Mouse (Mus musculus) cerebellum, adult 11-12 months (tissue): ENCODE data around the gene Cd52.
A peak's percentile ranks its signal among the peaks of the same experiment; 100 is the strongest.

Experiments
- DNase-seq: peaks from one replicate; pipeline ENCODE4 v3.0.0; 2022

Gene Cd52

DNA sequence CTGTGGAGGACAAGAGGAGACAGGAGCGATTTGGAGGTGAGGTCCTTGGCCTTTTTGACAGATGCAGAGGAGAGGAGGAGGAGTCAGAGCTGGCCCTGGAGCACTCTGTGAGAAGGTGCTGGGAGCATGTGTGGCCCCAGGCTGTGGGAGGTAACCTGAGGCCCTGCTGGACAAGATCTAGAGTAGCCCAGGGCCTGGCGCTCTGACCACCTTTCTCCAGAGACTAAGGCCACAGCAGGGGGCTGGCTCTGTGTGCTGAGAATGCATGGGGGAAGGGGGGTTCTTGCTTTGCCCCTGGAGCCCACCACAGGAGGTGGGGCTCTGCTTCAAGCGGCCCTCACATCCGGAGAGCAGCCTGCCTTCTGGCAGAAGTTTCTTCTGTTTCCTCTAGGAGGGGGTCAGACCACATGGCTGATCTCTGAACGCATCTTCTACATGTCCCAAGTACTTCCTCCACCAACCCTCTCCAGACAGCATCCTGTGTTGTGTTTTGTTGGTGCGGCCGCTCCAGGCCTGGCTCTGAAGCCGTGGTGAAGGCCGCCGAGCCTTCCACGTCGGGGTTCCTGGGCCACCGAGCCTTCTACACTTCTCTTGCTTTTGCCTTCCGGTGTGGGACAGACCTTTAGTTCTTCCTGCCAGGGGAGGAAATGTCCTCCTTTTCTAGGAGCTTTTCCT is 23.4 kb upstream of the Cd52 start:
- no peak for DNase-seq

DNA sequence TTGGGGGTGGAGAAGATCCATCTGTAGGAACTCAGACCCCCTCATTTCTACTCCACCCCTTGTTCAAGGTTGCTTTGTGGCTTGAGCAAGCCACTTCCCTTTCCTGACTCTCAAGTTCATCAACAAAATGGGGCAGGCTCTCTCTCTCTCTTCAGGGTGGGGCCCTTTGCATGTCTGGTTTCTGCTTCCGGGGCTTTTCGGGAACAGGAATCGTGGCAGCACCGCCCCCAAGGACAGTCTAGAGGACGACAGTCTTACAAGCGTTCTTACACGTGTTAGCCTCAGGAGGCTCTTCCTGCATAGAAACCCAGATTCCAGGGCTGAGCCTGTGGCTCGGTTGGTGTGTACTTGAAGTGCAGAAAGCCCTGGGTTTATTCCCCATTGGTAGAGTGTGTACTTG is 22.1 kb upstream of the Cd52 start:
- DNase-seq = no peak

DNA sequence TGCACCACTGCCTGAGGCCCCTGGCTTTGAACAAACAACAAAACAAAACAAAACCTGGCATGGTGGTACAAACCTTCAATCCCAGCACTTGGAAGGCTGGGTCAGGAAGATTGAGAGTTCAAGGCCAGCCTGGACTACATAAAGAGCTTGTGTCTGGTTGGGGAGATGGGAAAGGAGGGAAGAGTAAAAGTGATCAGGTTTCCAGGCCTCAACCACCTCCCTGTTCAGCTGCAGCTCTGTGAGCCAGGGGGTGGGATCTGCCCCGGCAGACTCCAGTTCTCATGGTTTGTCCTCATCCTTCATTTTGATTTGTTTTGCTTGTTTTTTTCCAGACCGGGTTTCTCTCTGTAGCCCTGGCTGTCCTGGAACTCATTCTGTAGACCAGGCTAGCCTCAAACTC is 21.6 kb upstream of the Cd52 start:
- DNase-seq = no peak

DNA sequence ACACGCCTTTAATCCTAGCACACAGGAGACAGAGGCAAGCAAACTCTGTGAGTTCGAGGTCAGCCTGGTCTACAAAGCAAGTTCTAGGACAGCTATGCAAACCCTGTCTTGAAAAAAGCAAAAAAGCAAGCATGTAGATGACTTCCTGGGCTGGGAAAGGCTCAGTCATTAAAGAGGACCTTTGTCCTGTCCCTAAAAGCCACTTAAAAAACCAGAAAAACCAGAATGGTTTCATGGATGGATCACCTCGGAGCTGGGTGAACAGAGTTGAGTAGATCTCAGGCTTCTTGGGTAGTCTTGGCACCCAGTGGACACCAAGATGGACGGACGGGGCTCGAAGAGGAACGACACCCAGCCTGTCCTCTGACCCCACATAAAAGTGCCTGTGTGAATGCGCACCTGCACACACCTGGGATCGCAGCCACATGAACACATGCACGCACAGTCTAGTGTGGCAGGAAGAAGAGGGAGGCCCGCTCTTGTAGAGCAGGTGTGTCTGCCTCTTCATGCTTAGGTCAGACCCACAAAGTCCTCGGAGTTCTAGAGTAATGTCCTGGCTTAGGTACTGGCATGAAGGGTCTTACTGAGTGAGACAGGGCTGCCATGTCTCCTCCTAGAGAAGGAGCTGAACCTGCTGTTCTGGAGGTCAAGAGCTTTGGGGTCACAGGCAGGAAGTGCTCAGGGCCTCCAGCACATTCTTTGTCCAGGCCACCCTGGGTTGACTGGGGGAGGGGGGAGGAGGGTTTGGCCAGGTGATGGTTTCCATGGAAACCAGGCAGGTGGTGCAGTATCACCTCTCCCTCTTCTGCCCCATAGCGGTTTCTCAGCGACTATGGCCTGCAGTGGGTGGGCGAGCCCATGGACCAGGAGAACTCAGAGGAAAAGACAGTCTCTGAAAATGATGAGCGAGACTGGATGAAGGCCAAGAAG is 20.6 kb upstream of the Cd52 start:
- no peak for DNase-seq

DNA sequence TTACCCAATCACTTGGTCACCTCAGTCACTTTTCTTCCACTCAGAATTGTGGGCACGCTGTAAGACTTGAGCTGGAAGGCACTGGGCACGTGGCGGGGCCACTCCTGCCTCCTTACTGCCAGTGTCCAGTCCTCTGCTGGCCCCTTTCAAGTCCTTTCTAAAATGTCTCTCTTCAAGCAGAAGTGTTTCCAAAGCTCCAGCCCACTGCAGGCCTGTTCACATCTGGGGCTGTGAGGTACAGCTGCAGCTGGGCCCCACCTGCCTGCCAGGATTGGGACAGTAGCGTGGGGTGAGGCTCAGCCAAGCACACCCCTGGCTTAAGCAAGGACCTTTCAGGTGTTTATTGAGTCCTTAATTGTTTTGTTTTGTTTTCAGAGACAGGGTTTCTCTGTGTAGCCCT is 19.2 kb upstream of the Cd52 start:
- no peak for DNase-seq

DNA sequence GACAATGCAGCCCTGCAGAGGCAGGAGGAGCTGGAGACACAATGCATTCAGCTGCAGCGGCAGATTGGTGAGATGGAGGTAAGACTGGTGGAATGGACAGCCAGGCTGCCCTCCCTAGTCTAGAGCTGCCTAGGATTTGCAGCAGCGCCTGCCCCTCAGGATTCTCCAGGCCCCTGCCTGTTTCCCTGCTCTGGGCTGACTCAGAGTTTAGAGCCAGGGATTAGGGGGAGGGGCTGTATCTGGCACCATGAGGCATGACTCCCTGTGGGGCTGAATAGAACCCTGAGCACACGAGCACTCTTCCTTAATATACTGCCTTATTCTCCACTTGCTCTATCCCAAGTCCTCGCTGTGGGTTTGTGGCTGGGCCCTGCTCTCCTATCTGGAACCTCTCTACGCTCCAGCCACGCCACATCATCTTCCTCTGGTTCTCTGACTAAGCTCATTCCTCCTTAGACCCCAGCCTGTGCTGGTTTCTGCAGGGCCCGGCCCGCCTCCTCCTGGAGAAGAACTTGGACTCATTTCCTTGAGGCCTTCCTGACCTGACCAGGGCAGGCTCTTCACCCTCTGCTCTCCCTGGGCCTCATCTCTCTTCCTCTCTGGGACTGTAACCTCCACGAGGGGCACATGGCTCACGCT is 18.6 kb upstream of the Cd52 start:
- DNase-seq = no peak

DNA sequence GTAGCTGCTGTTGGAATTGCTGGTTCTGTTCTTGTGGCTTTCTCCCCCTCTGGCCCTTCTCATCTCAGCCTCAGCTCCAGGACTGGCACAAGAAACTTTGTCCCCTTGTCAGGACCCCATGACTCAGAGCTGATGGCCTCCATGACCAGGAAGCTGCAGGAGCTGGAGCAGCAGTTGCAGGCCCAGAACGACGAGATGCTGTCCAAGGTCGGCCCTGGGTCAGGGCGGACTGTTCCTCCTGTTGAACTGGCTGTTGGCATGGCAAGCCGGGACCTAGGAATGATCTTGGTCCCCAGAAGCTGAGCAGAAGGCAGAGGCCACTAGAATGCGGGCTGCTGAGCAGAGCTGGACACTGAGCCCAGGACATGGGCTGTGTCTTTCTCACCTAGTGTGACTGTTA is 17.5 kb upstream of the Cd52 start:
- DNase-seq = no peak

DNA sequence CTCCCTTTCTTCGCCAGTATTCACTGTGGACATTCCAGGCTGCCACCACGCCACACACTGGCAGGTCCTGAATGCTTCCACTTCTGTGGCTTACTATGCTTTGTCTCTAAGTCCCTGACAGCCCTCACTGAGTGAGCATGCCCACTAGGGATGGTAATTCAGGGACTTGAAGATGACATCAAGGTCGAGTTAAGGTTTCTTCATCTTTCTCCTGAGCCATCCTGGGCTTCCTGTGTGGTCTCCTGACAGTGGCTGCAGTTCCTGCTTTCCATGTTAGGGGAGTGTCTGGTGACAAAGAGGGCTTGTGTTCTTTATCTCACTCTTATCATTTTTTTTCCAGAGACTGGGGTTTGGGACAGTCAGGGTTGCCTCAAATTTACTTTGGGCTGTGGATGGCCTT is 15.8 kb upstream of the Cd52 start:
- DNase-seq = no peak

DNA sequence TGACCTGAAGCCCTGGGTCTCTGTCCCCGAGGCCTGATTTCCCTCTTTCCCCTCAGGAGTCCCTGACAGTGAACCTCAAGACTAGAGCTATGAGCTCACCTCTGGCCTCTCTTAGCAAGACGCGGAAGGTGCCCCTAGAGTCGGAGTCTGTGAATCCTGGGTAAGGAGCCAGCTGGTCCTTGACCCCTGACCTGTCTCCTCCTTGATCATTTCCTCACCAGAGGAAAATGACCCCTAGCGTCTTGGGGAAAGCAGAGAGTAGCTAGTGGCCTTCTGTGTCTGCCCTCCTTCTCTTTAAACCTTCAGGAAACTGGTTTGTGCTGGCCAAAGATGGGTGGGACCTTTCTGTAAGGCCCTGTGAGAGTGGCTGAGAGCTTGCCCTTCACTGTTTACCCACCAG is 13.3 kb upstream of the Cd52 start:
- no peak for DNase-seq

DNA sequence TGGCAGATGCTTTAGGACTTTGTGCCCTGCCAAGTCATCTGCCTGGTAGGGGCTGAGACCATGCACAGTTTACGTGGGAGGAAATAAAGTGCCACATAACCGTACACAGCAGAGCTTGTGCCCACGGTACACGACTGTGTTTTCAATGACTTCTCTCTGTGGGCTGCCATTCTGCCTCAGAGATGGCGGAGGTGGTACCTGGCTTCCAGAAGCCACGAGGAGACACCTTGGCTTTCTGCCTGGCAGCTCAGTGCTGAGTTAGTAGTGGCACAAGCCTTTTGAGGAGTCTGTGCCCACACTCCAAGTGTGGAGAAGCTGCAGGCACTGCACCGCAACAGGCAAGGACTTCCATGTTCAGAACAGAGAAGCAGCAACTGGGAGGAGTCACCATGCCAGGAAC is 12.8 kb upstream of the Cd52 start:
- no peak for DNase-seq

DNA sequence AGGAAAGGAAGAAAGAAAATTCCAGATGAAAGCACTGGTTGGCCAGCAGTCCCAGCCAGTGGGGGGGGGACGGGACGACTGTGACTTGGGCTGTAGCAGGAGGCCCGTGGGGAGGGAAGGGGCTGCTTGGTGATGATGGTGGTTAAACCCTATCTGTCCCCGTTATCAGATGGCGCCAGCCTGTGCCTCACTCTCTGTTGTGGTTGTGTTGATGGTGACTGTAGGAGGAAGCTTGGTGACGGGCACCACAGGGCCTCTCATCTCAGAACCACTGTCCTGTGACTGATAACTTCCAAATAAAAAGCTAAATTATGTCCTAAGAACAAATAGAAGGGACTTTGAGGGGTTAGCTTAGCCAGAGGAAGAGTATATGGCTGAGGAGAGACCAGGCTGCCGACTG is 11.2 kb upstream of the Cd52 start:
- no peak for DNase-seq

DNA sequence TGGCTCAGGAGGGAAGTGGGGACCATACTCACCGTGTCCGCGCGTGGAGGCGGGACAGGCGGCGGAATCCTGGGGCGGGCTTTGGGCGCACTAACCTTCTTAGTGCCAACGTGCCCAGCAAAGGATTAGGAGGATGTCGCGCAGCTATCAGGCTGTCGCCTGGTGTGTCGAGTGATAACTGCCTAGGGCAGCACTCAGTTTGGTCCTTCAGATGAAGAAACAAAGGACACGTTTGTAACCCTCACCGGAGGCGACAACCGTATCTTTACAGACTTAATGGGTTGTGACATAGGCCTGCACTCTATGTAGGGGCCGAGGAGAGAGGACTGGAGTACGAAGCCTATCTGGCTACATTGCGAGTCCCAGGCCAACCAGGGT is 7.8 kb upstream of the Cd52 start:
- DNase-seq = no peak

DNA sequence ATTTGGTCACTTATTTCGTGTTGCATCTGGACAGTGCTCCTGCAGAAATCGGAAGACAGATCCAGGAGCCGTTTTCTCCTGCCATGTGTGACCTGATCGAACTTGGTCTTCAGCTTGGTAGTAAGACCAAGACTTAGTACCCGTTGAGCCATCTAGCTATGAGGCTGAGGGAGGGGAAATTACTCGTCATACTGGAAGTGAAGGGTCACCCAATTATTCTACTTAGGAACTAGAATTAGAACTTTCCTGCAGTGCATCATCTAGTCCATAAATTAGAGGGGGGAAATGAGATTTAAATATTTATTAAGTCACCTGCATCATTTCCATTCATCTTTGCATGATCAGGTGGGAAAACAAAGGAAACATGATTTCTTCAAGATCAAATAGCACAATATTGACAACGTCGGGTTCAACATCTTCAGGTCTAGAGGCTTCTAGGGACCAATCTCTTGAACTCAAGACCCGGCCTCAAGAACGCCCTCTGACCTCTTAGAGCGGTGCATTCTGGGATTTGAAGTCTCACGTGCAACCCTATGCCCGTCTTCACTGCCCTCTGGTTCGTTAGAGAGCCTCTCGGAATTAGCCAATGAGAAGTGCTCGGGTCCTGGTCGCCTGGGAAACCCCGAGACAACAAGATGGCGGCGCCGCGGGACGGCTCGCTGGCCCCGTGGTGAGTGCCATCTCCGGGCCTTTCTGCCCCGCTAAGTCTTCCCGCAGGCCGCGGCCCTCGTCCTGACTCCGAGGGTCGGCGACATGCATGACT is 7.3 kb upstream of the Cd52 start, which contains the start of gene Ubxn11:
TSS of gene Ubxn11 (plus strand) at position 592 of the 763 bp plus-strand sequence.
- peak; percentile 90 for DNase-seq

DNA sequence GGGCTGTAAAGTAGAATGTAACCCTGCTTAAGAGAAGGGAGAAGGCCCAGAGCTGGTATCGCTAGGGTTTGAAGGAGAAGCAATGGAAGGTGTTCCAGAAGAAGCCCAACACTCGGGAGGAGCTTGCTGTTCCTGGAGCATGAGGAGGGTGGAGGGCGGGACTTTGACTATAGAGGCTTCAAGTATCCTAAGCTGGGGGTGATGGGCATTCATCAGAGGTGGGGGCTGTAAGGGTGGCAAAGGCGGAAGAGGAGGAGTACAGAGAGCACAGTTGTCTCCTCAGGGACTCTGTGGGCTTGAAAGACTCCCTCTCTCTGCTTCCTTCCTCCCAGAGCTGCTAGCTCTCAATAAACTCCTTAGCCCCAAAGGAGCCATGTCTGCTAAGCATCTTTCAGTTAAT is 5.4 kb upstream of the Cd52 start:
- no peak for DNase-seq

DNA sequence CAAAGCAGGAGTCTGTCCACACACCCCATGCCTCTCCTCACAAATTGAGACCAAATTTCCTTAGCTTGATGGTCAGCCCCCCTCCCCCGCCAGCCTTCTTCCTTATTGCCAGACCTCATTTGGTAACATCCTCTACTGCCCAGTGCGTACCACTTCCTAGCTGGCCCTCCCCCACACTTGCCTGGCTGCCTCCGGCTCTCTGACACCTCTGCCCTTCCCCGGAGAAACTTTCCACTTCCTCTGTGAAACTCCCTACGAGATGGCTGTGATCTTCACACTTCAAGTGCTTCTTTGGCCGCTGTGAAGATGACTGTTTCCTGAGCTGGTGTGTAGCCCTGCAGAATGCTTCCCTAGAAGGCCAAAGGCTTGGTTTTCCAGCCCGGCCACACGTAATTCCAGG is 3.7 kb upstream of the Cd52 start:
- DNase-seq = no peak

DNA sequence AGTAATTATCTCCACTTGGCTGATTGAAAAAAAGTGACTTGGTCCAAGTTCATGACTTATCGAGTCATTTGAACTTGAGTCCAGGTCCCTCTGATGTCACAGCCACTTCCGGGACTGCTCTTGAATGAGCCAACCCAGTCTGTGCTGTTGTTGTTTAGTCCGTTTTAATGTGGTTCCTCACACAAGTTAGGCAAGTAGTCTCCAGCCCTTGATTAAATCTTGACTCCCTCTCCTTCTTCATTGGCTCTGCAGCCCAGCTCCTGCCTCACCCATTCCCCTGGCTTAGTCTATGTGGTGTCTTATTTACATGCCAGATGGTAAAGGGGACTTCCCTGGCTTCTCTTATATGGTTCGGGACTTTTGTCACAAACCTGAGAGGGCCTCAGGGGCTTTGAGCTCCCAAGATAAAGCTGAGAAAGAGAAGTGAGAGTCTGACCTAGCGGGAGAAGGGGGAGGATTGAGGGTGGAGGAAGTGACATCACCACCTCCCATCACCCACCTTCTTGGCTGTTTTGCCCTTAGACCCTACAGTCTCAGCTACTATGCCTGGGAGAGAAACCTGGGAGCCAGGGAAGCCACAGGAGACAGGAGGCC is 2.2 kb upstream of the Cd52 start:
- no peak for DNase-seq

DNA sequence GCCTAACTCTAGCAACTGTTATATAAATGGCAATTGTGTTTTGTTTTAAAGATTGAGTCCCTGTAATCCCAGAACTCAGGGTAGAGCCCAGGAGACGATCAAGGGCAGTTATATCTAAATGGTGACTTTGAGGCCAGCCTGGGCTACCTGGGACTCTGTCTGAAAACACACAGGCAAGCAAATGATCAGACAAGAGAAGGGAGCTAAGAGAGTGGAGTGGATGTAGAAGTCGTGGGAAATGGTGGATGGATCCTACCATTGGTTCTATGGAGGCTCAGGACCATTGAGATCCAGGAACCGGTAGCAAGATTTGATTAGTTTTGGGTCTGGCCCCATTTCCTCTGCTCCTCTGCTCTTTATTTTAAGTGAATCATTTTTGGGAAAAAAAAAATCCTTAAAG is 1.2 kb upstream of the Cd52 start:
- DNase-seq = no peak

DNA sequence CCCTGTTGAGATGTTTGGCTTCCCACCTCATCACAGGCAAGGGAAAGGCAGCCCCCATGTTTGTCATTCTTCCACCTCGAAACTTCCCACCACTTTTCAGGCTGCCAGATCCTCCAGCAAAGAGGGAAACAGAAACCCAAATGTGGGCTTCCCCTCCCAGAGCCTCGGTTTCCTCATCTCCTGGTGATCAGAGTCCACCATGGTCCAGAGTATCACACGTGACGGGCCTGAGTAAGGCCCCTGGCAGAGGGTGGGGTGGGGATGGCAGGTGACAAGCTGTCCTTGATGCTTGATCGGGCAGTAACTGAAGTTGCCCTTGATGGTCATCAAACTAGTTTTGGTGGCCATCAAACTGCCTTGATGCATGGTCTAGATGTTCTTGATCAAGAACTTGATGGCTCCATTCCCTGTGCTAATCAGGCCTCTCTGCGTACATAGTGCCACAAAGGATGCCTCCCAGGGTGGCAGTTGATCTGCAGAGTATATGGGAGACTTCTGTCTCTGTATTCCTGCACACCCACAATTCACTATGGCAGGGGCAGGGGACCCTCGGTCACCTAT is 798 bp downstream of the Cd52 start:
- DNase-seq = no peak

DNA sequence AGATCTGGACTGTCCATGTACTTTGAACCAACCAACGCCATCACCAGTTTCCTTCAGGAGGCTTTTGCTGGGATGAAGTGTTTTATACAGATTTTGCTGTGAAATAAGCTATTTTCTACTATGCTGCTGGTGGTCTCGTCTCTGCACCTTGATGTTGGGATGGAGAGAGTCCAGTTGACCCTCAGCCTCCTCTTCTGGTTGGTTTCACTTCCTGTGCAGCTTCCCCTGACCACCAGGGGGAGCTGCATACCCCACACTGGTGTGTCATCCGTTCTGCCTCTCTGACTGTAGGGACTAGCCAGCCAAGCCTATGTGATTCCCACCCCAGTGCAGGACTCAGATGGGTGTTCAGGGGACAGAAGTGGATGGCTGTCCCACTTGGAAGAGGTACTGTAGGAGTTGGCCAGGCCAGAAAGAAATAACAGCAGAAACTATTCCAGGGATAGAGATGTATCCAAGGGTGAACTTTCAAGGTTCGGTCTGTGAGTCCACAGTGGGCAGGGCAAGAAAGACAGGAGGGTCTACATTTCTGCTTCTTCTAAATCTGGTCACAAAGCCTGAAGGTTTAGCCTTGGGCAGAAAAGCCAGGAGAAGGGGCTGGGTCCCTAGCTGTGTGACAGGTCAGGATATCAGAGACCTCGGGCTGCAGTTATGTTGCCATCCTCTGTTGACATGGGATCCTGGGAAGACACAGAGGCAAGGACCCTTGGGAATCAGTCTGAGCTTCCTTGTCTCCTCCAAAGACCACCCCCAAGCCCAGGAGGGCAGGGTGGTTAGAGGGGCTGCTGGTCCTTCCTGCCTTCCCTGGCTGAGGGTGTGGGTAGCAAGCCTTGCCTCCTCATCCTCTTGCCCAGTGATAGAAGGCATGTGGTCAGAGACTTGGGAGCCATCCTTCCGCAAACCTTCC is 2.2 kb downstream of the Cd52 start:
- DNase-seq = no peak

DNA sequence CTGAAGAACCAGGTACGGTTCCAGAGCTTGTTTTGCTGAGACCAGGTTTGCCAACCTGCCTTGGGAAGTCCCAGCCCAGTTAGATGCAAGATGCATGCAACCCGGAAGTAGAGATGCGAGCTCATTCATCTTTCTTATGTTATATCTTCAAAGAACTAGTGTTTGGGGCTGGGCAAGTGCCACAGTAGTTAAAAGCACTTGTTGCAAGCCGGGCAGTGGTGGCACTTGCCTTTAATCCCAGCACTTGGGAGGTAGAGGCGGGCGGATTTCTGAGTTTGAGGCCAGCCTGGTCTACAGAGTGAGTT is 3.7 kb downstream of the Cd52 start:
- DNase-seq = no peak

DNA sequence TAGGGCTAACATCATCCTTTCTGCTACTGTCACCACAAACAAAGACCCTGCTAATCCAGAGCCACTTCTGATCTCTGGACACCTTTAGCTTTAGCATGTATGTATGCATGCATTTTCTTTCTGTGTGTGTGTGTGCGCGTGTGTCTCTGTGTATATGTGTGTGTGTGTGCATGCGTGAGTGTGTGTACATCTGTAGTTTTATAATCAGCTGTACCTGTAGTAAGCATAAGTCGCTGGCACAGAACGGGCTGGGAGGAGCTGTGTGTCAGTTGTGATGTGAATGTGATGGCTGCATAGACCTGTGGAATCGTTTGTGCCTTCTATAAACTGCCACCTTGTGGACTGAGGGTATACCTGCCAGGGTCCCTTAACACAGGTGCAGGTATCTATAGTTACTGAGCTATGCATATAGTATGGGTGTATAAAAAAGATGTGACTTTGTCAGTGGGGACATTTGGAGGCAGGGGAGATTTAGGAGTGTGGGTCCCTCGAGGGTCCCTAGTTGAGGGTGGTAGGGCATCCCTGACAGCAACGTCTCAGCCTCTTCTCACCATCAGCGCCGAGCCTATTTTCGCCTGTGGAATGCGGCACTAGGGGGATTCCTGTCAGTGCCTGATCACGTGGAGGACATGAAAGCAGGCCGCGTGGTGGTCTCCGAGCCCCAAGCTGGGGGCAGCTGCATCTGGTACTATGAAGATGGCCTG is 4.2 kb downstream of the Cd52 start:
- no peak for DNase-seq
